Mouse (Mus musculus) urinary bladder, postnatal 10 days (tissue): ENCODE measurements around the gene Ndufs7.
"Not testable (repeated sequence)": the region's sequence is repeated elsewhere in the genome, so short reads cannot be mapped to it uniquely, and the experiment has no call there.

ENCODE experiments used
- DNase-seq: peaks from one replicate; pipeline ENCODE4 v3.0.0; 2022; ENCODE audit warnings: low spot score

Ndufs7 gene

GRCm38 (mm10) chr10:80242088-80242487 lies 6.8 kb upstream of the Ndufs7 start:
- no peak for DNase-seq

- DNase-seq: no peak
These were observed 6.3 kb upstream of the Ndufs7 start for GRCm38 (mm10) chr10:80242607-80243006.

- no peak for DNase-seq
These were observed 4.0 kb upstream of the Ndufs7 start for GRCm38 (mm10) chr10:80244791-80245399.

- no peak for DNase-seq
These were observed 3.3 kb upstream of the Ndufs7 start for GRCm38 (mm10) chr10:80245600-80245999.

GRCm38 (mm10) chr10:80247849-80248248 lies 1.1 kb upstream of the Ndufs7 start:
- DNase-seq: no peak

- DNase-seq: not testable (repeated sequence)
These were observed 484 bp upstream of the Ndufs7 start for GRCm38 (mm10) chr10:80248437-80248836.

GRCm38 (mm10) chr10:80250059-80250458 lies 1.1 kb downstream of the Ndufs7 start:
- no peak for DNase-seq

GRCm38 (mm10) chr10:80250573-80250972 lies 1.7 kb downstream of the Ndufs7 start:
- DNase-seq: no peak

GRCm38 (mm10) chr10:80252011-80252410 lies 3.1 kb downstream of the Ndufs7 start:
- no peak for DNase-seq

GRCm38 (mm10) chr10:80252493-80253274 lies 3.8 kb downstream of the Ndufs7 start:
- DNase-seq: no peak

GRCm38 (mm10) chr10:80253551-80253950 lies 4.6 kb downstream of the Ndufs7 start:
- DNase-seq: no peak

- DNase-seq: no peak
These were observed 5.7 kb downstream of the Ndufs7 start for GRCm38 (mm10) chr10:80254331-80255297.

GRCm38 (mm10) chr10:80255881-80256535 lies 7.1 kb downstream of the Ndufs7 start:
- no peak for DNase-seq

- DNase-seq: no peak
These were observed 9.0 kb downstream of the Ndufs7 start for GRCm38 (mm10) chr10:80257936-80258335.

GRCm38 (mm10) chr10:80258752-80259462 lies 10.0 kb downstream of the Ndufs7 start:
- no peak for DNase-seq

GRCm38 (mm10) chr10:80259463-80259805 lies 10.5 kb downstream of the Ndufs7 start:
- DNase-seq: no peak

GRCm38 (mm10) chr10:80259861-80260641 lies 11.1 kb downstream of the Ndufs7 start:
- no peak for DNase-seq

- peak; percentile 96 for DNase-seq
These were observed 12.0 kb downstream of the Ndufs7 start, which contains the start of the genes Gamt and Dazap1 for GRCm38 (mm10) chr10:80260642-80261584. TSS of gene Gamt (minus strand) at chr10:80261012. TSS of gene Dazap1 (plus strand) at chr10:80261486.

GRCm38 (mm10) chr10:80261585-80261968 lies 12.7 kb downstream of the Ndufs7 start:
- DNase-seq: peak; percentile 91
